Mouse (Mus musculus): ENCODE results near the gene Specc1. TPM values are rescaled to one million over a fixed set of nuclear protein-coding genes. Genes with fewer than 3 reads are reported as not detected.

Gene Specc1
- total RNA-seq, 1 experiment from 2014 or later: 19.6 TPM

GRCm38 (mm10) chr11:62050356-62051330, 94.1 kb downstream of the Specc1 start:
- DNase-seq: no peak

GRCm38 (mm10) chr11:62051487-62051886, 94.9 kb downstream of the Specc1 start:
- DNase-seq: no peak

- DNase-seq: no peak
Measured at GRCm38 (mm10) chr11:62053928-62054327, 97.4 kb downstream of the Specc1 start.

DNA sequence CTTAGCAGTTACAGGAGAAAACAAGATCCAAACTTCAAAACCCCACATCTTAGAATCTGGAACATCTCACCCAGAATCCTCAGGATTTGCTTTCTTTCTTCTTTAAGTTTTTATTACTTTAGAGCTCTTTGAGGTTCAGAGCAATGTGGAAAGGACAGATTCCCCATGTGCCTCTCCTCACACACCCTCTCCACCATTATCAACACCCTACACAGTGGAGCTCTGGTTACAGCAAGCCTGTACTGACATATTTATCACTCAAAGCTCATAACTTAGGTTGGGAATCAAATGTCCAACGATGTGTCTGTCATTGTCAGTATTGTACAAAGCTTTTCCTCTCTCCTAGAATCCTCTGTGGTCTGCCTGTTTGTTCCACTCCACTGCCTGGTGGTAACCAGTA, 108.0 kb downstream of the Specc1 start:
- DNase-seq: no peak

GRCm38 (mm10) chr11:62065655-62066054, 109.1 kb downstream of the Specc1 start:
- no peak for DNase-seq

DNA sequence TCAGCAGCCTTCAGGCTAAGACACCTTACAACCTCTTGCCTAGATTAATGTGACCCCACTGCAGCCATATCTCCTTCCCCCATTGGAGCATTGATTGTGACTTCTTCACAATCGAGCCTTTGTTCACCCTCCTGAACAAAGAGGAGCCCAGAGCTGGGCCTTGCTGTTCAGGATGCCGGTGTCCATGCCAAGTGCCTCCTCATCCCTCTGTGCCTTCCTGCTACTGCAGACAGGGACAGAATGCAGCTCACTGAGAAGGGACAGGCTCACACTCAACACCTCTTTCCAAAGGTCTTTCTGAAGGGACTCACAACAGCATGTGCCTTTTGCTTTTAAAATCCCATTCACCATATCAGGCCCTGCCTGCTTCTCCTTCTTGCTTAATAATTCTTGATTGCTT, 113.0 kb downstream of the Specc1 start:
- no peak for DNase-seq

DNA sequence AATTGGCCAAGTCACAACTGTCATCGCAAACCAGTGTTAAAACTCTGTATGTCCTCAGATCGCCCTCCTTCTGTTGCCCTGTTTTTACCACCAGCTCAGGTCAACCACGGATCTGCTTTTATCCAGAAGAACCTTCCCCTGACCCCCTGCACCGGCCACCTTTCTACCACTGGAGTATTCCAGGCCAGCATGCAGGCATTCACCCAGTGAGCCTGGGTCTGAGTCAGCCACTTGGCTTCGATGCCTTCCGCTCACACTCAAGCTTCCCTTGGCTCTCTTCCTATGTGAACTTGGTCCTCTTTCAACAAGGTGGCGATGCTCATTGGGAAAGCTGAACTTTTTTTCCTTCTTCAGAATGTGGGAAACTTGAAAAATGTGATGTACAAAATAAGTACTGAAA, 113.6 kb downstream of the Specc1 start:
- DNase-seq: peak; percentile 21

GRCm38 (mm10) chr11:62072406-62072805, 115.8 kb downstream of the Specc1 start:
- DNase-seq: no peak

- peak; percentile 39 for DNase-seq
Measured at GRCm38 (mm10) chr11:62073575-62074140, 117.1 kb downstream of the Specc1 start.

- DNase-seq: no peak
Measured at GRCm38 (mm10) chr11:62074578-62074977, 118.0 kb downstream of the Specc1 start.

DNA sequence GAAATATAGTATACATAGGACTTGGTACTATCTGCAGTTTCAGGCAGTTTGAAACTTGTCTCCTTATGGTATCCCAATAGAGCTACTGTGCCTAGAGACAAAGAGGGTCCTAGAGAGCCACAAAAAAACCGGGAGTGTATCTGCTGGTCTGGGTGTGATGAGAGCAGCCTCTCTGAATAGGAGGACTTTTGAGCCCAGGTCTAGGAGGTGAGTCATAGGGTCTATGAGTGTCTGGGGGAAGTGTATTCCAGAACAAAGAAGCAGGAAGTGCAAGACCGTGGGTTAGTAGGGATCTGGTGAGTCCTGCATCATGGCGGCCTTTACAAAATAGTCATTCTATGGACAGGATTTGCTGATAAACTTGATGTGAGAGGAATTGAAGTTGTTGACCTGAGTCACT, 118.5 kb downstream of the Specc1 start:
- DNase-seq: no peak

GRCm38 (mm10) chr11:62075551-62075950, 119.0 kb downstream of the Specc1 start:
- DNase-seq: no peak

DNA sequence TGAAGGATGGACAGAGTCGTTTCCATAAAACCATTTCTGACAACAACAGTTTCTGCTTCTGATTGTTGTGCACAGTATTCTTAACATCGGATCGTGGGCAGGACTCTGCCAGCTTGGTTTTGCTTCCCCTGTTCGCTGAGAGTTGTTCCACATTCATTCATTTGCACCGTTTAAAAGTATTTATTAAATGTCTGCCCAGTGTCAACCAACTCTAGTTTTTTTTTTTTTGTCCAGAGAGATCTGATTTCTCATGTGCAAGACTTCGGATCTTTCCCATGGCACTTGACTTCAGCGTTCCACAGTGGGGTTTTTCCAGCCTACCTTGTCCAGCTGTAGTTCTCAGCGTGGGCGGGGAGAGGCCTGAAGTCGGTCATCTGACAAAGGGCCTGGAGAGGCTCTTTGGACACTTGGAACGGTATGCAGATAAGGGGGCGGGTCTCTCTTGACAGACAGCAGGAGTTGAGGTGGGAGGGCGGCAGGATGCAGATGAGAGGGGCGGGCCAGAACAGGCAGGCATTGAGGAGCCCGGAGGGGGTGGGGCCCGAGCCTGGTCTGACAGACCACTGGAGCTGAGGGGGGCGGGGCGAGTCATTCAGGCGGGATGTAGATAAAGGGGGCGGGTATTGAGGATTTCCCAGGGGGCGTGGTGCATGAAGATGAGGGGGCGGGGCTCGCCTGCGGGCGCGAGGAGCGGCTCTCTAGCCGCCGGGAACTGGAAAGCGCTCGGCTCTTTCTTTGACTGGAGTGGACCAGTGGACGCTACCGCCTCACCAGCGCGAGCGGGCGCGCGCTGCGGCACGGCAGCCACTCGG, 120.0 kb downstream of the Specc1 start:
- DNase-seq: peak; percentile 100

GRCm38 (mm10) chr11:62077157-62077865, 120.7 kb downstream of the Specc1 start:
- peak; percentile 16 for DNase-seq

DNA sequence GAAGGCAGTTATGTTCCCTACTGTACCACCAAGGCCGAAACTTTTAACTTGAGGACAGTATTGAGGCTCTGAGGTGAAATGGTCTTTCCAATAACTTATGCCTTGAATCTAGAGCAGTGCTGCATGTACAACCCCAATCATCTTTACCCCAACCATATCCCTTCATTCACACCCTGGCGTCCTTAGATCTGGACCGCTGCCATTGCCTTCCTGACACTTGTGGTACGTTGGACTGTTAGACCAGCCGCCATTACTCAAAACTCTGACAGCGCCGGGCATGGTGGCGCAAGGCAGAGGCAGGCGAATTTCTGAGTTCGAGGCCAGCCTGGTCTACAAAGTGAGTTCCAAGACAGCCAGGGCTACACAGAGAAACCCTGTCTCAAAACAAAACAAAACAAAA, 121.8 kb downstream of the Specc1 start:
- no peak for DNase-seq

- DNase-seq: no peak
Measured at GRCm38 (mm10) chr11:62079100-62079857, 122.7 kb downstream of the Specc1 start.

DNA sequence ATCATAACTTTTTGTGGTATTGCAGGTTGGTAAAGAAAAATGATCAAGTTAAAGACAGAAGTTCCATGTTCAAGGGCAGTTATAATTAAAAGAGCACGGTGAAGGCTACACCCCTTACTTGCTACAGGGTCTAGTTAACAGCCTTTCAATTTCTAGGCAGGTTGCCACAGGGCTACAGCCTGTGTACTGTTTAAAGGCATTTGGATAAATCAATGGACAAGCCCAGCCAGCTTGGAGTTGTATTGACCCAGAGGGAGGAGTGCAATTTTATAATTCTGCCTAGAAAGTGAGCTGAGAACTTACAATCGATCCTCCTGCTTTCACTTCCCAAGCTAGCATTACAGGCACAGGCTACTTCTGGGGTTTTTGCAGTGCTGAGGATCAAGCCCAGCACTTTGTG, 123.9 kb downstream of the Specc1 start:
- no peak for DNase-seq

GRCm38 (mm10) chr11:62086648-62087047, 130.1 kb downstream of the Specc1 start:
- DNase-seq: no peak

DNA sequence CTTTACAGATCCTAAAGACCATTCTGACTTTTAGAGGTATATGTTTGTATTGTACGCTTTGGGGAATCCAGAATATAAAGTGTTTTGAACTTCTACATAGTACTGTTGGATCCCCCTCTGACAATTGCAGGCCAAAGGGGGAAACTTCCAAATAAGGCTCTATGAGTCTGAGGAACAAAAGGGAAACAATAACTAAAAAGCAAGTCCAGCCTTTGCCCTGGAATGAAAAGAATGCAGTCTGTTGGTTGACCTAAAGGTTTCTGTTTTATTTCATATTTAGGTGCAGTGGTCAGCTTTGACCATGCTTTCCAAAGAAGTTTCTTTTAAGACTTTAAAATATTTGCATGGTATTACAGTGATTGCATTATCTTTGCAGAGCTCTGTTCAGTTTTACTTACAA, 130.5 kb downstream of the Specc1 start:
- no peak for DNase-seq

- no peak for DNase-seq
Measured at GRCm38 (mm10) chr11:62088651-62089050, 132.1 kb downstream of the Specc1 start.

GRCm38 (mm10) chr11:62090321-62090720, 133.8 kb downstream of the Specc1 start:
- no peak for DNase-seq

Measured in adrenal gland, postnatal 14 days (tissue).